Comparison of ENCODE assay signal across 8 mouse cellular contexts in genomic region chr11:23307566-23307920, GRCm38 (mm10). TPM values are rescaled to one million over a fixed set of nuclear protein-coding genes. Genes with fewer than 3 reads are reported as not detected.
DNase-seq lines count a peak whose midpoint lies in the region; ATAC-seq and TF ChIP-seq lines count a peak whose summit lies in the region.

No protein-coding gene starts in this region.

- TF ChIP-seq CTCF in E14TG2a.4 (conservative IDR thresholded peaks at IDR 0.05; ENCODE audit: low read length): no peak

- no peaks in the 10 kb centered on the region for H3K9me3 ChIP-seq in heart, embryonic 13.5 days
- no peaks in the 10 kb centered on the region for H3K9me3 ChIP-seq in E14TG2a.4 (ENCODE audit: low read length)
- no peaks in the 10 kb centered on the region for H3K9me3 ChIP-seq in forebrain, embryonic 16.5 days (ENCODE audit: control insufficient read depth, low read length)

- peak overlapping the region; percentile 99 for H3K9ac ChIP-seq in heart, embryonic 13.5 days
- peak overlapping the region; percentile 91 for H3K9ac ChIP-seq in forebrain, embryonic 16.5 days (replicated peaks; ENCODE audit: low read depth, low read length)

- peaks cover 20% of the 10 kb centered on the region for H3K4me1 ChIP-seq in heart, embryonic 13.5 days
- H3K4me1 ChIP-seq in E14TG2a.4 (replicated peaks; ENCODE audit: low read depth, low read length): peaks cover 40% of the 10 kb centered on the region
- H3K4me1 ChIP-seq in forebrain, embryonic 16.5 days (replicated peaks; ENCODE audit: control insufficient read depth, insufficient read depth, low read length): peaks cover 16% of the 10 kb centered on the region

- intact Hi-C loops in heart, postnatal 14 days (cut with DNase I): no loop called here

- DNase-seq in heart, postnatal 14 days: no peak
- DNase-seq in right cerebral cortex, adult 18-20 months: no peak
- no peak for DNase-seq in urinary bladder, postnatal 4 days (ENCODE audit: low spot score in 2 of 2)
- no peak for DNase-seq in ovary, postnatal 10 days (ENCODE audit: low spot score)

- peak overlapping the region; percentile 99 for H3K27ac ChIP-seq in heart, embryonic 13.5 days (replicated peaks)
- peak overlapping the region; percentile 98 for H3K27ac ChIP-seq in forebrain, embryonic 16.5 days (ENCODE audit: low read length)
- H3K27ac ChIP-seq in macrophage: peak overlapping the region; percentile 31; the same call in 1 of the 2 replicates

- ATAC-seq in heart, embryonic 13.5 days (ENCODE audit: extremely low read depth, insufficient number of reproducible peaks, low FRiP score, low TSS enrichment): no peak
- no peak for ATAC-seq in forebrain, embryonic 16.5 days

- H3K4me3 ChIP-seq in heart, embryonic 13.5 days: peak overlapping the region; percentile 96
- peak overlapping the region; percentile 88 for H3K4me3 ChIP-seq in E14TG2a.4 (replicated peaks; ENCODE audit: low read length)
- peak overlapping the region; percentile 94 for H3K4me3 ChIP-seq in forebrain, embryonic 16.5 days (replicated peaks; ENCODE audit: low read length)
- peak overlapping the region; percentile 75 for H3K4me3 ChIP-seq in macrophage (ENCODE audit: inconsistent target)

- H3K79me2 ChIP-seq in macrophage (ENCODE audit: inconsistent target): peaks cover 55% of the 10 kb centered on the region

- 3% methylated on average over 6 of the region's 6 CpGs for WGBS in heart, embryonic 13.5 days
- 2% methylated on average over 6 of the region's 6 CpGs for WGBS in forebrain, embryonic 16.5 days
- WGBS in macrophage (ENCODE audit: missing documents): 4% methylated on average over 5 of the region's 6 CpGs

- peak overlapping the region; percentile 81 for H3K4me2 ChIP-seq in heart, embryonic 13.5 days
- peak overlapping the region; percentile 74 for H3K4me2 ChIP-seq in forebrain, embryonic 16.5 days (ENCODE audit: low read length)

- H3K27me3 ChIP-seq in heart, embryonic 13.5 days (replicated peaks): no peaks in the 10 kb centered on the region
- no peaks in the 10 kb centered on the region for H3K27me3 ChIP-seq in E14TG2a.4 (ENCODE audit: insufficient read depth, low read length)
- H3K27me3 ChIP-seq in forebrain, embryonic 16.5 days (replicated peaks; ENCODE audit: control insufficient read depth, insufficient read depth, low read length): no peaks in the 10 kb centered on the region

- H3K36me3 ChIP-seq in heart, embryonic 13.5 days: peaks cover 15% of the 10 kb centered on the region
- H3K36me3 ChIP-seq in E14TG2a.4 (ENCODE audit: insufficient read depth, low read length) (peaks cover 12% of the 10 kb centered on the region), macrophage (ENCODE audit: inconsistent target) (no peaks in the 10 kb centered on the region)
- H3K36me3 ChIP-seq in forebrain, embryonic 16.5 days (ENCODE audit: control insufficient read depth, insufficient read depth): no peaks in the 10 kb centered on the region

RNA-seq across cellular contexts. Expression of gene Usp34, which starts 0.8 kb away (rescaled TPM):
- polyA plus RNA-seq in heart, embryonic 13.5 days (2015; fragmentation: Nextera tagmentation; extraction: Ambion mirVana): 14.0 and 14.6 TPM in 2 replicates
- total RNA-seq in heart, postnatal 14 days (2021): 10 to 100 TPM; 41.7 to 43.9 TPM
- 34.1 and 35.6 TPM in 2 replicates for polyA plus RNA-seq in forebrain, embryonic 16.5 days (2015; fragmentation: Nextera tagmentation; extraction: Ambion mirVana)
- 100 to 1,000 TPM; 108 to 235 (median 178) TPM for total RNA-seq in macrophage (2018; cell fraction: chromatin; rRNA removed)
- 10 to 100 TPM; 18.1 to 41.7 (median 28.1) TPM for total RNA-seq in macrophage (2018; cell fraction: cytosol; rRNA removed)
- 100 to 1,000 TPM in 10 of 26 experiments, 10 to 100 TPM in 16; 57.0 to 133 (median 91.2) TPM for total RNA-seq in macrophage (2018; cell fraction: nucleus; rRNA removed)
- 20.6 to 40.6 TPM (median 22.7 TPM) in 3 replicates for polyA plus RNA-seq in macrophage (2018)

RNA-seq across cellular contexts. Expression of gene Xpo1, which starts 51.7 kb away (rescaled TPM):
- 51.9 and 52.8 TPM in 2 replicates for polyA plus RNA-seq in heart, embryonic 13.5 days (2015; fragmentation: Nextera tagmentation; extraction: Ambion mirVana)
- total RNA-seq in heart, postnatal 14 days (2021): 10 to 100 TPM; 38.9 to 41.7 TPM
- 92.3 and 105 TPM in 2 replicates for polyA plus RNA-seq in forebrain, embryonic 16.5 days (2015; fragmentation: Nextera tagmentation; extraction: Ambion mirVana)
- 100 to 1,000 TPM in 25 of 26 experiments, 10 to 100 TPM in 1; 90.4 to 707 (median 326) TPM for total RNA-seq in macrophage (2018; cell fraction: chromatin; rRNA removed)
- total RNA-seq in macrophage (2018; cell fraction: cytosol; rRNA removed): 100 to 1,000 TPM in 4 of 26 experiments, 10 to 100 TPM in 22; 38.3 to 104 (median 68.2) TPM
- total RNA-seq in macrophage (2018; cell fraction: nucleus; rRNA removed): 100 to 1,000 TPM in 21 of 26 experiments, 10 to 100 TPM in 5; 54.7 to 300 (median 152) TPM
- polyA plus RNA-seq in macrophage (2018): 44.6 to 85.9 TPM (median 58.4 TPM) in 3 replicates

Comparison
In these comparisons a context has a peak if more than half of its experiments do, and no peak if none do; other contexts are left out.
1. H3K27ac ChIP-seq: peak in every context shown above with its lines; median percentile 99 in heart, embryonic 13.5 days; 98 in forebrain, embryonic 16.5 days; 31 in macrophage.